In genomic region chr13:47471543-47472213, GRCm38 (mm10) we compare ENCODE assay signal across 17 mouse cellular contexts.
DNase-seq lines count a peak whose midpoint lies in the region; ATAC-seq lines count a peak whose summit lies in the region.
"Had no signal": no experiment of that assay in that cellular context is flagged by ENCODE, and none has a peak within 500 bp of the region (broad histone marks: within the 10 kb centered on the region; RNA-seq: fewer than 3 reads in every experiment).

No protein-coding gene starts in this region.

- no peak overlapping the region for H3K4me3 ChIP-seq in forebrain, embryonic 12.5 days (replicated peaks)
- no peak overlapping the region for H3K4me3 ChIP-seq in hindbrain, embryonic 14.5 days (replicated peaks; ENCODE audit: low read length)
- H3K4me3 ChIP-seq in midbrain, embryonic 14.5 days (replicated peaks; ENCODE audit: low read depth, low read length) = no peak overlapping the region
- H3K4me3 ChIP-seq: gastrocnemius, adult 2 months; liver, embryonic 13.5 days had no signal

- H3K9me3 ChIP-seq in forebrain, embryonic 12.5 days = no peaks in the 10 kb centered on the region
- no peaks in the 10 kb centered on the region for H3K9me3 ChIP-seq in hindbrain, embryonic 14.5 days (ENCODE audit: control insufficient read depth, low read length)
- no peaks in the 10 kb centered on the region for H3K9me3 ChIP-seq in midbrain, embryonic 14.5 days (ENCODE audit: control insufficient read depth, low read length)
- H3K9me3 ChIP-seq: liver, embryonic 13.5 days had no signal

- H3K27ac ChIP-seq in forebrain, embryonic 12.5 days = peak overlapping the region; percentile 68
- H3K27ac ChIP-seq in hindbrain, embryonic 14.5 days = peak overlapping the region; percentile 0
- peak overlapping the region; percentile 68 for H3K27ac ChIP-seq in midbrain, embryonic 14.5 days (replicated peaks; ENCODE audit: low read depth, low read length)
- H3K27ac ChIP-seq: gastrocnemius, adult 2 months; liver, embryonic 13.5 days had no signal

- H3K36me3 ChIP-seq in forebrain, embryonic 12.5 days (replicated peaks) = no peaks in the 10 kb centered on the region
- no peaks in the 10 kb centered on the region for H3K36me3 ChIP-seq in hindbrain, embryonic 14.5 days (replicated peaks; ENCODE audit: control insufficient read depth, insufficient read depth)
- no peaks in the 10 kb centered on the region for H3K36me3 ChIP-seq in midbrain, embryonic 14.5 days (ENCODE audit: control insufficient read depth, insufficient read depth, low read length)
- H3K36me3 ChIP-seq: liver, embryonic 13.5 days had no signal

- DNase-seq in Muller cell, postnatal 12 days (ENCODE audit: inconsistent ontology term) = peak; percentile 17
- peak; percentile 41 for DNase-seq in hindbrain, embryonic 14.5 days (ENCODE audit: low spot score)
- DNase-seq in midbrain, embryonic 14.5 days = peak; percentile 72
- DNase-seq in spleen, postnatal 36 days (ENCODE audit: low spot score in 2 of 2) = no peak
- no peak for DNase-seq in right cerebral cortex, postnatal 14 days
- DNase-seq: adrenal gland, postnatal 36 days; cerebellum, postnatal 25 days; gastrocnemius, adult 2 months; heart, postnatal 4 days; kidney, adult 9 months; liver, embryonic 13.5 days; lung, postnatal 36 days; thymus, postnatal 25 days had no signal

- peak overlapping the region; percentile 22; the same call in 1 of the 2 replicates for H3K4me2 ChIP-seq in forebrain, embryonic 12.5 days
- H3K4me2 ChIP-seq in hindbrain, embryonic 14.5 days (replicated peaks) = no peak overlapping the region
- 0 out of 2 replicates have a peak overlapping the region, but pooled peaks have one; percentile 2 for H3K4me2 ChIP-seq in midbrain, embryonic 14.5 days (ENCODE audit: low read length)
- H3K4me2 ChIP-seq: liver, embryonic 13.5 days had no signal

- H3K9ac ChIP-seq in forebrain, embryonic 12.5 days = no peak overlapping the region
- H3K9ac ChIP-seq in hindbrain, embryonic 14.5 days = no peak overlapping the region
- no peak overlapping the region for H3K9ac ChIP-seq in midbrain, embryonic 14.5 days (replicated peaks; ENCODE audit: low read length)
- H3K9ac ChIP-seq: liver, embryonic 13.5 days had no signal

- WGBS in forebrain, embryonic 12.5 days = 35% methylated on average over 14 of the region's 14 CpGs
- WGBS in hindbrain, embryonic 14.5 days = 35% methylated on average over 14 of the region's 14 CpGs
- WGBS in midbrain, embryonic 14.5 days = 40% methylated on average over 14 of the region's 14 CpGs

- H3K4me1 ChIP-seq in forebrain, embryonic 12.5 days = peaks cover 14% of the 10 kb centered on the region; the same call in 1 of the 2 replicates
- H3K4me1 ChIP-seq in hindbrain, embryonic 14.5 days (replicated peaks; ENCODE audit: control insufficient read depth, insufficient read depth, low read length) = peaks cover 4% of the 10 kb centered on the region
- H3K4me1 ChIP-seq in midbrain, embryonic 14.5 days (ENCODE audit: control insufficient read depth, insufficient read depth, low read length) = no peaks in the 10 kb centered on the region
- H3K4me1 ChIP-seq: liver, embryonic 13.5 days had no signal

- peak; percentile 89 for ATAC-seq in forebrain, embryonic 12.5 days (ENCODE audit: low FRiP score)
- no peak; the same call in 1 of the 2 replicates for ATAC-seq in hindbrain, embryonic 14.5 days (ENCODE audit: low FRiP score)
- ATAC-seq in midbrain, embryonic 14.5 days (ENCODE audit: low FRiP score, low TSS enrichment) = peak; percentile 85; the same call in 1 of the 2 replicates
- ATAC-seq in frontal cortex, adult (ENCODE audit: low TSS enrichment) = no peak
- ATAC-seq: activated CD4-positive, CD25-positive, alpha-beta regulatory T cell, adult 4 months; CD4-positive, CD25-positive, alpha-beta regulatory T cell, adult 4 months had no signal

- H3K27me3 ChIP-seq in forebrain, embryonic 12.5 days = no peaks in the 10 kb centered on the region
- no peaks in the 10 kb centered on the region for H3K27me3 ChIP-seq in hindbrain, embryonic 14.5 days (ENCODE audit: control insufficient read depth, insufficient read depth, low read length)
- H3K27me3 ChIP-seq in midbrain, embryonic 14.5 days (ENCODE audit: control insufficient read depth, insufficient read depth, low read length) = no peaks in the 10 kb centered on the region
- H3K27me3 ChIP-seq: liver, embryonic 13.5 days had no signal

Comparison
In these comparisons a context has a peak if more than half of its experiments do, and no peak if none do; other contexts are left out.
1. DNase-seq: peak in Muller cell, postnatal 12 days (single experiment), hindbrain, embryonic 14.5 days (single experiment) and midbrain, embryonic 14.5 days (single experiment); none in spleen, postnatal 36 days (0 of 2) and right cerebral cortex, postnatal 14 days (single experiment).
2. ATAC-seq: peak in forebrain, embryonic 12.5 days (single experiment) and midbrain, embryonic 14.5 days (single experiment); none in hindbrain, embryonic 14.5 days (single experiment) and frontal cortex, adult (single experiment).
3. H3K27ac ChIP-seq: peak in every context shown above with its lines; median percentile 68 in forebrain, embryonic 12.5 days; 68 in midbrain, embryonic 14.5 days; 0 in hindbrain, embryonic 14.5 days.